Mouse (Mus musculus) ovary, postnatal 10 days (tissue): ENCODE results near the gene Lrrtm4.

ENCODE experiments used
- DNase-seq: peaks from one replicate; pipeline ENCODE4 v3.0.0; 2022; ENCODE audit warnings: low spot score

Gene Lrrtm4

DNA sequence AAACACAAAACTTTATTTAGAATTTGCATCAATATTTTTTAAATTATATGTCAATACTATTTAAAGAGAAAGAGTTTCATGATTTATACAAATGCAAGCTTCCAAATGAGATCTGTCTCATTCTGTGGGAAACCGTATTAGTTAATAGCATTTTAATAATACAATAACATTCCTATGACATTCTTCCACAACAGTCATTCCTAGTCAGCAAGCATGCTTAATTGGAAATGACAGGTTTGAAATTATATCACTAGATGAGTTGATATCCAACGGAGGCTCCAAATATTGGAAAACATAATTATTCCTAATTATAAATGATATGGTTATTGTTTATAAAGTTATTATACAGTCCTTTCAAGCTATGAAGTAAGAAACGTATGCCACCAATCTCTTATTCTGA is 714.7 kb downstream of the Lrrtm4 start:
- DNase-seq = no peak

DNA sequence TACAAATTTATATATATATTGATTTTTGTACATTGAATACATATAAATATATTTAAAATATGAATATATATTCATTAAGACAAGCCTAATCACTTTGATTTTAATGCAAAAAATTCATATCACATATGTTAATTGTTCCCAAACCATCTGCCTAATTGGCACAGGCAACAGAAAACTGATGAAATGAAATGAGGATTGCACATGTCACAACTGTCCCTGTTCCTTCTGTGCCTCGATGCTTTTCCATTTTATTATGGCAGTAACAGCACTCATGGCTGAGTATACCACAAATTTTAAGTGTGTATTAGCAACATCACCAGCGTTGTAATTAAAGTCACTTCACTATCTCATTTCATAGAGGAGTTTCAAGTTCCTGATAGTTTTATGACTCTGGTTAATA is 732.1 kb downstream of the Lrrtm4 start:
- no peak for DNase-seq

DNA sequence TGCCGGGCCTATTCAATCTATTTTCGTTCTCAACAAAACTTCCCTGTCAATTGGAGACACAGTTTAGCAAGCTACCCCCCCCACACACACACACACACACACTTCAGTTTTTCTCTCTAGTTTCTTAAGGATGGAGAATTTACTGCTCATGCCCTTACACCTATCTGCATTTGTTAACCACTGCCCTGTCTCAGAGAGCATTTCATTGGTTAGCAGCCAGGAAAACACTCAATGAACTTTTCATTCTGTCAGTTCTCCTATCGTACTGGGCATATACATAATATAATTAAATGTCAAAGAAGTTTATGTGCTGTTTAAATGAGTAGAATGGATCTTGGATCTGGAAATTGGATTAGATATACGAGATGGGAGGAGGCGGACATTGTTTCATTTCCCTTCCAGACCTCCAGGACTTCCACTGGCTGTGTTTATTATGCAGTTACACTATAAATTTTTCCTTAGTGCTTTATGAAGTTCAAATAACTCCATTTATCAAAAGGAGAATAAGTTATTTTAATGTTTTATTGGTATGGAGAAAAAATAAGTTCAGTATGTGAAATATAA is 742.0 kb downstream of the Lrrtm4 start:
- DNase-seq = no peak

DNA sequence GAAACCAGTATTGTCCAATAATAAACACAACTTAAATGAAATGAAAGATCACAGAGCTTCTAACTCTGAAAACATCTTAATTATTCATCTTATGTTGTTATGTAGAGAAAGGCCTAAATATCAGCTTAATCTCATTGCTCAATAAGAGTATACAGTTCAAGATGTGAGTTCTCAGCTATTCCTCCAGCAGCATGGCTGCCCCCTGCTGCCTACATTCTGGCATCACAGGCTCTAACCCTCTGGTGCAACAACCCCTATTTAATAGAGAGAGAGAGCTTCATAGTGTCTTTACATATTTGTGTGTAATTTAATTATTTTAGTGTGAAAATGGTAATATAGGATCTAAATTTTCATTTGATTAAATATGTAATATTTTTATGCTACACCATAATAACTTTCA is 767.6 kb downstream of the Lrrtm4 start:
- no peak for DNase-seq

DNA sequence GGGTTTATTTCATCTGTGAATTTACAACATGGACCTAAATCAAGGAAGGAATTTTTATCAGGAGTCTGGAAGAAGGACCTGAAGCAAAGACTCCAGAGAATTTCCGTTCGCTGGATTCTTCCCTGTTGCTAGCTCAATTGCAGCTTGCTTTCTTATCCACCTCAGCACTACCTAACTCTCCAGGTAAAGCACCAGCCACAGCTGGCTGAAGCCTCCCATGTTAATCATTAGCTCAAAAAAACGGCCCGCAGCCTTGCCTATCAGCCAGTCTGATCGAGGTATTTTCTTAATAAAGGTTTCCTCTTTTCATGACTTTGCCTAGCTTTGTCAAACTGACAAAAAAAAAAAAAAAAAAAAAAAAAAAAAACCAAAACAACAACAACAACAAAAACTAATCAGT is 805.1 kb downstream of the Lrrtm4 start:
- no peak for DNase-seq

DNA sequence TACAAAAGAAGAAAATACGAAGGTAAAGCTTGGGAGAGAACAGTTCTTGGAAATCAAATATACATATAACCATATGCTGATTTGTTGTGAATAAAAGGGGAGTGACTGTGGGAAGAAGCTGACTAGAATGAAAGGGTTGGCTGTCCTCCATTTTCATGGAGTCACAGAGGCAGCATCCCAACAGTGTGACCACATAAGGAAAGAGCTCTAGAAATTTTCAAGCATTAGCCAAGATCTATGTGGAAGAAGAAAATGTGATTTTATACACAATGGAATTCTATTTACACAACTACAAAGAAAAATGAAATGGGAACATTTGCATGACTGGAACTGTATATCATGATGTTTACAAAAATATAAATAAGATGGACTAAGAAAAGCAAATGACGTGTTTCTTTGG is 821.1 kb downstream of the Lrrtm4 start:
- DNase-seq = no peak

DNA sequence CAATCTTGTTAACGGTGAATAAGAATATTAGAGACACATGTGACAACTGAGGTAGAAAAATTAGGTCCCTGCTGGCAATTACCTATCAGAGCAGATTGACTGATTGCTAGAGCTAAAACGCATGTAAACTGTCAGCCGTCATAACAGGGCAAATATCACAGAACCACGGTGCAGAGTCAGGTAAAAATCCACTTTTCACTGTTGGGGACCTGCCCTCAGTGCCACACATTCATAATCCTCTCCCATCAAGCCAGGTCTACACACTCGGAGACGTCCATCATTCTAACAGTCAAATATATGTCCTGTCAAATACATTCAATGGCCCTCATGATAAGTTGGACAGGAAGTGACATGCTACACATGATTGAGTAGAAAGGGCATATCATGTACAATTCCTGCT is 826.6 kb downstream of the Lrrtm4 start:
- DNase-seq = no peak

DNA sequence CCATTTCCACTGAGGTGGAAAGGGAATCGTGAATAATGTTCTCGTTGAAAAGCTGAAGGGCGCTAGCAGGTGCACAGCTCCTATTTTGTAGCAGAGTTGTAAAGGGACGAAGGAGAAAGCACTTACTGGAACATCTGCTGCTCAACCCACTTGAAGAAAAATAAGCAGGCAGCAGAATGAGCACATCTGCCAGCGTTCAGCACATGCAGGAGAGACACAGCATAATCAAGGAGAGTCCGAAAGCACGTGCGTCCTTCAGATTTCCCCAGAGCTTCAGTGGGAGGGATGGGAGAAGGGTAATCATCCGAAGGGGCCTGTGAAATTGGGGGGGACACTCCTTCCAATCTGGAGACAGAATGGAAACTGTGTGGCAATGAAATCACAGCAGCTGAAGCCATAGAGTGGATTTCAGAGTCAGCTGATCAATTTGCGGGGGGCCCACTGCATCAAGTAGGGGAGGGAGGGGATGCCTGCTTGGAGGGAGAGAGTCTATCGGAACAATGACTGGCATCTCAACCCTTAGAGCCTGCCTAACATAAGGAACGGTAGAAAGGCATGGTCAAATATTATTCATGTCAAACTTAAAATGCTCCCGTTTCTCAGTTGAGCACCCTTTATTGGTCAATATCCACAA is 838.4 kb downstream of the Lrrtm4 start:
- DNase-seq = no peak
